24 mouse cellular contexts compared by ENCODE assay signal in genomic region chr2:102191736-102192135, GRCm38 (mm10). TPM values are rescaled to one million over a fixed set of nuclear protein-coding genes. Genes with fewer than 3 reads are reported as not detected.
DNase-seq lines count a peak whose midpoint lies in the region; ATAC-seq lines count a peak whose summit lies in the region.
"Had no signal": no experiment of that assay in that cellular context is flagged by ENCODE, and none has a peak within 500 bp of the region (broad histone marks: within the 10 kb centered on the region; RNA-seq: fewer than 3 reads in every experiment).

No protein-coding gene starts in this region.

- no peak overlapping the region for H3K4me2 ChIP-seq in kidney, embryonic 15.5 days
- H3K4me2 ChIP-seq in kidney, embryonic 14.5 days (replicated peaks; ENCODE audit: low read depth, low read length) = no peak overlapping the region
- H3K4me2 ChIP-seq: embryonic facial prominence, embryonic 12.5 days; embryonic facial prominence, embryonic 15.5 days; heart, embryonic 12.5 days; heart, embryonic 15.5 days; hindbrain, embryonic 13.5 days; intestine, embryonic 15.5 days had no signal

- no peaks in the 10 kb centered on the region for H3K9me3 ChIP-seq in kidney, embryonic 15.5 days (replicated peaks)
- H3K9me3 ChIP-seq in kidney, embryonic 14.5 days (ENCODE audit: control insufficient read depth, low read length) = no peaks in the 10 kb centered on the region
- H3K9me3 ChIP-seq: embryonic facial prominence, embryonic 12.5 days; embryonic facial prominence, embryonic 15.5 days; heart, embryonic 12.5 days; heart, embryonic 15.5 days; hindbrain, embryonic 10.5 days; hindbrain, embryonic 13.5 days; intestine, embryonic 15.5 days had no signal

- H3K4me3 ChIP-seq in kidney, embryonic 15.5 days (replicated peaks) = no peak overlapping the region
- no peak overlapping the region for H3K4me3 ChIP-seq in kidney, embryonic 14.5 days (ENCODE audit: low read length)
- H3K4me3 ChIP-seq: embryonic facial prominence, embryonic 12.5 days; embryonic facial prominence, embryonic 15.5 days; heart, embryonic 12.5 days; heart, embryonic 15.5 days; hindbrain, embryonic 10.5 days; hindbrain, embryonic 13.5 days; intestine, embryonic 15.5 days had no signal

- H3K36me3 ChIP-seq in kidney, embryonic 15.5 days = no peaks in the 10 kb centered on the region
- H3K36me3 ChIP-seq in kidney, embryonic 14.5 days (ENCODE audit: control insufficient read depth, insufficient read depth, low read length) = no peaks in the 10 kb centered on the region
- H3K36me3 ChIP-seq: embryonic facial prominence, embryonic 12.5 days; embryonic facial prominence, embryonic 15.5 days; heart, embryonic 12.5 days; heart, embryonic 15.5 days; hindbrain, embryonic 10.5 days; hindbrain, embryonic 13.5 days; intestine, embryonic 15.5 days had no signal

- H3K4me1 ChIP-seq in kidney, embryonic 15.5 days = peaks cover 13% of the 10 kb centered on the region
- 0 out of 2 replicates have a peak, but pooled peaks cover under 1% of the 10 kb centered on the region for H3K4me1 ChIP-seq in kidney, embryonic 14.5 days (ENCODE audit: control insufficient read depth, insufficient read depth, low read length)
- H3K4me1 ChIP-seq: intestine, embryonic 15.5 days had no signal

- no peak for ATAC-seq in kidney, embryonic 15.5 days (replicated peaks; ENCODE audit: low FRiP score)
- ATAC-seq in kidney, embryonic 14.5 days (ENCODE audit: low FRiP score, low TSS enrichment) = no peak
- ATAC-seq: CD4-positive, CD25-positive, alpha-beta regulatory T cell, adult 4 months; forebrain, embryonic 14.5 days; forebrain, postnatal 0 days; hindbrain, embryonic 16.5 days; intestine, embryonic 15.5 days had no signal

- no peak overlapping the region for H3K9ac ChIP-seq in kidney, embryonic 15.5 days
- H3K9ac ChIP-seq in kidney, embryonic 14.5 days (ENCODE audit: low read depth, low read length) = no peak overlapping the region
- H3K9ac ChIP-seq: embryonic facial prominence, embryonic 12.5 days; embryonic facial prominence, embryonic 15.5 days; forebrain, postnatal 0 days; heart, embryonic 12.5 days; heart, embryonic 15.5 days; hindbrain, embryonic 13.5 days; intestine, embryonic 15.5 days had no signal

- no peak overlapping the region for H3K27ac ChIP-seq in kidney, embryonic 15.5 days
- H3K27ac ChIP-seq in kidney, embryonic 14.5 days (ENCODE audit: low read depth, low read length) = no peak overlapping the region
- H3K27ac ChIP-seq: embryonic facial prominence, embryonic 12.5 days; embryonic facial prominence, embryonic 15.5 days; heart, embryonic 15.5 days; hindbrain, embryonic 10.5 days; hindbrain, embryonic 13.5 days; intestine, embryonic 15.5 days had no signal

- peak; percentile 31 to 42 for DNase-seq in cerebellum, adult 18-20 months
- no peak for DNase-seq in cerebellum, adult 8-10 months
- peak; percentile 23 for DNase-seq in kidney, adult 11 months
- DNase-seq in kidney, postnatal 14 days = peak; percentile 14
- DNase-seq in urinary bladder, postnatal 14 days (ENCODE audit: low spot score) = no peak
- DNase-seq: adrenal gland, adult 2 months; adrenal gland, postnatal 14 days; forebrain, postnatal 0 days; gastrocnemius, postnatal 25 days; heart, adult 18-20 months; heart, postnatal 10 days; heart, postnatal 36 days had no signal

- 85% methylated on average over 4 of the region's 4 CpGs for WGBS in kidney, embryonic 15.5 days
- WGBS in kidney, embryonic 14.5 days = 79% methylated on average over 4 of the region's 4 CpGs

- H3K27me3 ChIP-seq in kidney, embryonic 15.5 days = no peaks in the 10 kb centered on the region
- no peaks in the 10 kb centered on the region for H3K27me3 ChIP-seq in kidney, embryonic 14.5 days (ENCODE audit: control insufficient read depth, insufficient read depth, low read length)
- H3K27me3 ChIP-seq: embryonic facial prominence, embryonic 12.5 days; embryonic facial prominence, embryonic 15.5 days; heart, embryonic 12.5 days; heart, embryonic 15.5 days; hindbrain, embryonic 13.5 days; intestine, embryonic 15.5 days had no signal

RNA-seq across cellular contexts. Expression of gene Ldlrad3, which starts 5.6 kb away (rescaled TPM):
- 38.0 and 40.4 TPM in 2 replicates for polyA plus RNA-seq in kidney, embryonic 15.5 days (2015; fragmentation: Nextera tagmentation; extraction: Ambion mirVana)
- 19.0 and 39.2 TPM in 2 replicates for polyA plus RNA-seq in kidney, embryonic 14.5 days (2014; fragmentation: Nextera tagmentation; extraction: Ambion mirVana)

Comparison
In these comparisons a context has a peak if more than half of its experiments do, and no peak if none do; other contexts are left out.
1. DNase-seq: peak in cerebellum, adult 18-20 months (2 of 2), kidney, adult 11 months (single experiment) and kidney, postnatal 14 days (single experiment); none in cerebellum, adult 8-10 months (single experiment) and urinary bladder, postnatal 14 days (single experiment).